Mouse (Mus musculus) lung, embryonic 14.5 days (tissue): Measurements from ENCODE around the gene Klkb1. TPM values are rescaled to one million over a fixed set of nuclear protein-coding genes. Genes with fewer than 3 reads are reported as not detected.

Source experiments
- ATAC-seq: fragments of 200-750 bp; cut with Nextera tagmentation; 2 replicates; pipeline ENCODE4 v1.8.0; 2017; ENCODE audit warnings: mild to moderate bottlenecking, moderate TSS enrichment, moderate library complexity; ENCODE audit not compliant: insufficient read depth
- DNase-seq: peaks from one replicate; pipeline ENCODE4 v3.0.0-alpha.2; 2015
- H3K27ac ChIP-seq: fragments of 300-500 bp; sonication (generic); 2 replicates; pipeline ENCODE4 v1.5.1; 2014; ENCODE audit warnings: low read depth, mild to moderate bottlenecking, moderate library complexity
- H3K27me3 ChIP-seq: fragments of 300-500 bp; sonication (generic); 2 replicates; pipeline ENCODE4 v1.6.1; 2014; ENCODE audit warnings: low read length, control low read depth; ENCODE audit not compliant: insufficient read depth
- H3K36me3 ChIP-seq: fragments of 300-500 bp; sonication (generic); 2 replicates; pipeline ENCODE4 v1.6.1; 2014; ENCODE audit warnings: control low read depth; ENCODE audit not compliant: insufficient read depth
- H3K4me1 ChIP-seq: fragments of 300-500 bp; sonication (generic); 2 replicates; pipeline ENCODE4 v1.6.1; 2014; ENCODE audit warnings: antibody characterized with exemption, control low read depth; ENCODE audit not compliant: insufficient read depth
- H3K4me2 ChIP-seq: fragments of 300-500 bp; sonication (generic); 2 replicates; pipeline ENCODE4 v1.6.1; 2014; ENCODE audit warnings: mild to moderate bottlenecking
- H3K4me3 ChIP-seq: fragments of 300-500 bp; sonication (generic); 2 replicates; pipeline ENCODE4 v1.5.1; 2014; ENCODE audit warnings: low read depth, low read length
- H3K9ac ChIP-seq: fragments of 300-500 bp; sonication (generic); 2 replicates; pipeline ENCODE4 v1.6.1; 2014
- H3K9me3 ChIP-seq: fragments of 300-500 bp; sonication (generic); 2 replicates; pipeline ENCODE4 v1.6.1; 2016; ENCODE audit warnings: low read depth, low read length, control low read depth
- CTCF ChIP-seq: IDR thresholded peaks from 2 replicates; pipeline ENCODE4 v1.5.1; 2016; ENCODE audit warnings: antibody characterized with exemption, low read depth
- WGBS: fragments of 180-500 bp; shearing (Covaris S2); extraction: QIAGEN DNeasy Blood & Tissue Kit; methylation state at CpG from one replicate; pipeline ENCODE4 v1.1.7; 2014; 5-methylcytosine and 5-hydroxymethylcytosine counted together
- polyA plus RNA-seq: library from polyadenylated mRNA; unstranded; fragments of >200 nt; fragmentation: Nextera tagmentation; extraction: Ambion mirVana; gene quantifications from 2 replicates; pipeline ENCODE4 v1.2.1, GENCODE M21; 2014

Klkb1 gene
- polyA plus RNA-seq, 1 experiment from 2014 or later: not detected

GRCm38 (mm10) chr8:45258421-45258820 lies 36.2 kb downstream of the Klkb1 start:
- H3K4me1 ChIP-seq: no peaks in the 10 kb centered on the region
- H3K27me3 ChIP-seq: no peaks in the 10 kb centered on the region
- no peaks in the 10 kb centered on the region for H3K36me3 ChIP-seq
- H3K27ac ChIP-seq: no peak overlapping the region
- no peak overlapping the region for H3K4me2 ChIP-seq
- H3K4me3 ChIP-seq: no peak overlapping the region
- no peaks in the 10 kb centered on the region for H3K9me3 ChIP-seq
- no peak for TF ChIP-seq CTCF
- ATAC-seq (no peak), DNase-seq (no peak)
- 78% methylated on average over 8 of the region's 8 CpGs for WGBS
- no peak overlapping the region for H3K9ac ChIP-seq

- 77% methylated on average over 12 of the region's 12 CpGs for WGBS
- ATAC-seq (no peak), DNase-seq (no peak)
Measured at GRCm38 (mm10) chr8:45255040-45255439, 39.6 kb downstream of the Klkb1 start.

DNA sequence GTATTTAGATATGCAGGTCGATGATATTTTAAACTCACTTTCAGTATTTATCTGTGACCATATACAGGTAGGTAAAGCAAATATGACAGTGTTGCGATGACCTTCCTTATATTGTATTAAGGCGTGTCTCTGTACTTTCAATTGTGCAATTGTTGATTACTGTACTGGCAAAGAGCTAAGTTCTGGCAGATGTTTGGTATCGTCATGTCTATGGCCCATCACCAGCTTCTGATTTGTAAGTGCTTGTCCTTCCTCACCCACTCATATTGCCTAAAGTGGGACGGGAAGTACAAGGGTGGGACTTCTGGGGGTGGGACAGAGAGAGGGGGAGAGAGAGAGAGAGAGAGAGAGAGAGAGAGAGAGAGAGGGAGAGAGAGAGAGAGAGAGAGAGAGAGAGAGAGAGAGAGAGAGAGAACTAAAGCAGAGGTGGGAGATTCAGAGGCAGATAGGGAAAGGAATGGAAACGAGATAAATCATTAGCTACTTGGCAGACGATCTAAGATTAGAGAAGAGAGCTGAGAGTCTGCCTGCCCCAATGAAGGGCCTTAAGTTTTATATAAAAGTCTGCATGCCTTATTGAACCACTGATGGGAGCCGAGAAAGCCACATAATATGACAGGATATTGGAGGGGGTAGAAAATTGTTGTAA lies 40.3 kb downstream of the Klkb1 start:
- H3K27me3 ChIP-seq: no peaks in the 10 kb centered on the region
- no peaks in the 10 kb centered on the region for H3K9me3 ChIP-seq
- ATAC-seq (no peak), DNase-seq (no peak)
- no peak overlapping the region for H3K27ac ChIP-seq
- no peak overlapping the region for H3K4me3 ChIP-seq
- H3K36me3 ChIP-seq: no peaks in the 10 kb centered on the region
- 68% methylated on average over 8 of the region's 8 CpGs for WGBS
- TF ChIP-seq CTCF: no peak
- H3K9ac ChIP-seq: no peak overlapping the region
- no peak overlapping the region for H3K4me2 ChIP-seq
- no peaks in the 10 kb centered on the region for H3K4me1 ChIP-seq

More at GRCm38 (mm10) chr8:45255040-45255439, 39.6 kb downstream of the Klkb1 start:
- H3K36me3 ChIP-seq: no peaks in the 10 kb centered on the region
- no peak overlapping the region for H3K9ac ChIP-seq
- H3K4me2 ChIP-seq: no peak overlapping the region
- no peaks in the 10 kb centered on the region for H3K4me1 ChIP-seq
- H3K9me3 ChIP-seq: no peaks in the 10 kb centered on the region
- H3K27ac ChIP-seq: no peak overlapping the region
- no peak for TF ChIP-seq CTCF
- no peak overlapping the region for H3K4me3 ChIP-seq
- no peaks in the 10 kb centered on the region for H3K27me3 ChIP-seq

DNA sequence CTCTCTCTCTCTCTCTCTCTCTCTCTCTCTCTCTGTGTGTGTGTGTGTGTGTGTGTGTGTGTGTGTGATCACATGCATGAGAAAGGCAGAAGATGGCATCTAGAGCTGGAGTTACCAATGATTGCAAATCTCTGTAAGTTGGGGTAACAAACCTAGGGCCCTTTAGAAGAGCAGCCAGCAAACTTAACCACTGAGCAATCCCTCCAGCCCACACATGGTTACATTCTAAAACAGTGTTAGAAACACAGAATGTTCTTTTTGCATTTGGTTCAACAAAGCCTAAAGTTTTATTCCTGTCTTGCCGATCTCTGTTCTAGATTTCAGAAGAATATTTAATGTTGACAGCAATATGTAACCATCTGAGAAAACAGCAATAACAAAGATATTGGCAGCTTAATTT lies 41.1 kb downstream of the Klkb1 start:
- H3K4me2 ChIP-seq: no peak overlapping the region
- H3K9me3 ChIP-seq: no peaks in the 10 kb centered on the region
- no peak for ATAC-seq
- no peaks in the 10 kb centered on the region for H3K36me3 ChIP-seq
- no peak overlapping the region for H3K27ac ChIP-seq
- H3K9ac ChIP-seq: no peak overlapping the region
- no peak for TF ChIP-seq CTCF
- no peaks in the 10 kb centered on the region for H3K4me1 ChIP-seq
- no peaks in the 10 kb centered on the region for H3K27me3 ChIP-seq
- DNase-seq: no peak
- H3K4me3 ChIP-seq: no peak overlapping the region
- 90% methylated on average over 1 of the region's 1 CpGs for WGBS

DNA sequence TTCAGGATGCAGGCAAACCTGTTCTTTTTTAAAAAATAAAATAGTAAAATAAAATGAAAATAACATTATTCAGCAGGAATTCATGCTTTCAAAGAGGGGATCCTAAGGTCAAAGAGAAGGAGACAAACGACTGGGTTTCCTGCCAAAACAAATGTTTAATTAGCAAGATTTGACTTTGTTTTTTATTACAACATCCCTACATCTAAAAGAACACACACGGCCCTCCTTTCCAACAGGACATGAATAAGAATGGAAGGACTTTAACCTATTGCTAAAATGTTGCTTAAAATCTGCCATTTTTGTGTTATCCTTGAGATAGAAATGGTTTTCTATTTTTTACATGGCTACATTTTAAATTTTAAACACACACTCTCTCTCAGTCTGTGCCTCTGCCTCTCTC lies 41.5 kb downstream of the Klkb1 start:
- H3K4me1 ChIP-seq: no peaks in the 10 kb centered on the region
- DNase-seq: no peak
- no peak overlapping the region for H3K27ac ChIP-seq
- no peak for TF ChIP-seq CTCF
- H3K4me3 ChIP-seq: no peak overlapping the region
- no peak overlapping the region for H3K9ac ChIP-seq
- no peaks in the 10 kb centered on the region for H3K27me3 ChIP-seq
- no peaks in the 10 kb centered on the region for H3K9me3 ChIP-seq
- H3K4me2 ChIP-seq: no peak overlapping the region
- 37% methylated on average over 2 of the region's 2 CpGs for WGBS
- no peaks in the 10 kb centered on the region for H3K36me3 ChIP-seq
- no peak for ATAC-seq

- DNase-seq (no peak), ATAC-seq (no peak)
- Histone ChIP-seq H3K9me3 (no peaks in the 10 kb centered on the region), H3K4me2 (no peak overlapping the region), H3K36me3 (no peaks in the 10 kb centered on the region), H3K27ac (no peak overlapping the region), H3K9ac (no peak overlapping the region), H3K4me3 (no peak overlapping the region), H3K4me1 (no peaks in the 10 kb centered on the region), H3K27me3 (no peaks in the 10 kb centered on the region)
- no peak for TF ChIP-seq CTCF
- WGBS: 66% methylated on average over 7 of the region's 7 CpGs
Measured at GRCm38 (mm10) chr8:45246307-45246706, 48.4 kb downstream of the Klkb1 start.

GRCm38 (mm10) chr8:45239363-45239762 lies 55.3 kb downstream of the Klkb1 start:
- no peaks in the 10 kb centered on the region for H3K4me1 ChIP-seq
- DNase-seq (no peak), ATAC-seq (no peak)
- no peak overlapping the region for H3K9ac ChIP-seq
- no peak overlapping the region for H3K27ac ChIP-seq
- no peaks in the 10 kb centered on the region for H3K27me3 ChIP-seq
- no peak overlapping the region for H3K4me2 ChIP-seq
- no peak overlapping the region for H3K4me3 ChIP-seq
- no peak for TF ChIP-seq CTCF
- H3K9me3 ChIP-seq: no peaks in the 10 kb centered on the region
- 79% methylated on average over 8 of the region's 8 CpGs for WGBS
- no peaks in the 10 kb centered on the region for H3K36me3 ChIP-seq

DNA sequence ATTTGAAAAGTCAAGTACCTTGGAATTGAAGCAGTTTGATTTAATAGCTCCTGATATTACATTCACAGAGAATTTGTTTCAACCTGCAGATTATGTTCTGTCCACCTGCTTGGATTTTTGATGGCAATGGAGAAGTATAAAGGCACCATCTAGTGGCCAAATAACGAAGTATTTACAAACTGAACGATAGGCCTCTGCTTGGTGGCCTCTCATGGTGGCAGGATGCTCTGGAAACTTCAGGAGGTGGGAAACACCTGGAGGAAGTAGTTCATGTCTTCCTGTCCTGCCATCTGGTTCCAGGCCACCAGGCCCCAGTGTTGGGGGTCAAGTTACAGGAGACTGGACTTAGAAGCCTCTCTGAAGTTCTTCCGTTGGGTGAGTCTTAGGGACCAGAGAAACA lies 56.4 kb downstream of the Klkb1 start:
- TF ChIP-seq CTCF: peak; percentile 72
- no peak overlapping the region for H3K27ac ChIP-seq
- H3K27me3 ChIP-seq: no peaks in the 10 kb centered on the region
- no peaks in the 10 kb centered on the region for H3K9me3 ChIP-seq
- no peaks in the 10 kb centered on the region for H3K36me3 ChIP-seq
- H3K4me1 ChIP-seq: no peaks in the 10 kb centered on the region
- no peak overlapping the region for H3K4me3 ChIP-seq
- no peak overlapping the region for H3K9ac ChIP-seq
- DNase-seq (peak; percentile 75), ATAC-seq (peak; percentile 65; the same call in 1 of the 2 replicates)
- no peak overlapping the region for H3K4me2 ChIP-seq
- WGBS: 22% methylated on average over 3 of the region's 3 CpGs
